Mouse (Mus musculus) left cerebral cortex, postnatal 36 days (tissue): ENCODE data around the gene Synpo2. TPM values are rescaled to one million over a fixed set of nuclear protein-coding genes. Genes with fewer than 3 reads are reported as not detected.
"Not testable (repeated sequence)": the region's sequence is repeated elsewhere in the genome, so short reads cannot be mapped to it uniquely, and the experiment has no call there.

ENCODE experiments used
- DNase-seq, 2 experiments: peaks; one replicate each; pipeline ENCODE4 v3.0.0; 2021 to 2022; ENCODE audit warnings: low spot score in 2 of 2, mixed read lengths in 1 of 2
- intact Hi-C: fragments of 180-260 bp; cut with DNase I; formaldehyde crosslinking; loops from one replicate; pipeline ENCODE4 v1.15.1; 2025
- total RNA-seq, 2 experiments: library from RNA; stranded (reverse); gene quantifications; 2 replicates each; pipeline ENCODE4 v1.2.3; 2021

The Synpo2 gene
- total RNA-seq, 2 experiments from 2014 or later: 2.9 to 3.2 TPM

GRCm38 (mm10) chr3:123142298-123142697 is 93.7 kb downstream of the Synpo2 start:
- no peak for DNase-seq
- intact Hi-C loops: no loop called here

- DNase-seq: no peak
- intact Hi-C loops: no loop called here
These were observed 94.9 kb downstream of the Synpo2 start for GRCm38 (mm10) chr3:123141069-123141468.

- DNase-seq: no peak
- intact Hi-C loops: no loop called here
These were observed 95.8 kb downstream of the Synpo2 start for GRCm38 (mm10) chr3:123140134-123140533.

GRCm38 (mm10) chr3:123139619-123140018 is 96.3 kb downstream of the Synpo2 start:
- no peak for DNase-seq
- intact Hi-C loops: no loop called here

GRCm38 (mm10) chr3:123138274-123139003 is 97.5 kb downstream of the Synpo2 start:
- intact Hi-C loops: no loop called here
- DNase-seq: no peak

GRCm38 (mm10) chr3:123132101-123132500 is 103.8 kb downstream of the Synpo2 start:
- no peak for DNase-seq
- intact Hi-C loops: no loop called here

GRCm38 (mm10) chr3:123131151-123131756 is 104.7 kb downstream of the Synpo2 start:
- no peak for DNase-seq
- intact Hi-C loops: no loop called here

- no peak for DNase-seq
- intact Hi-C loops: no loop called here
These were observed 105.4 kb downstream of the Synpo2 start for GRCm38 (mm10) chr3:123130314-123131150.

GRCm38 (mm10) chr3:123128781-123129180 is 107.2 kb downstream of the Synpo2 start:
- no peak for DNase-seq
- intact Hi-C loops: no loop called here

- DNase-seq: no peak
- intact Hi-C loops: no loop called here
These were observed 107.9 kb downstream of the Synpo2 start for GRCm38 (mm10) chr3:123128091-123128490.

GRCm38 (mm10) chr3:123126741-123127140 is 109.2 kb downstream of the Synpo2 start:
- DNase-seq, intact Hi-C loops: not testable (repeated sequence)

GRCm38 (mm10) chr3:123123817-123124216 is 112.1 kb downstream of the Synpo2 start:
- intact Hi-C loops: no loop called here
- DNase-seq: no peak

GRCm38 (mm10) chr3:123122151-123123030 is 113.6 kb downstream of the Synpo2 start:
- intact Hi-C loops: no loop called here
- DNase-seq: no peak

GRCm38 (mm10) chr3:123116903-123117302 is 119.0 kb downstream of the Synpo2 start:
- intact Hi-C loops: no loop called here
- no peak for DNase-seq

GRCm38 (mm10) chr3:123115770-123116527 is 120.0 kb downstream of the Synpo2 start:
- DNase-seq: no peak
- intact Hi-C loops: no loop called here

- no peak for DNase-seq
- intact Hi-C loops: no loop called here
These were observed 121.8 kb downstream of the Synpo2 start for GRCm38 (mm10) chr3:123114001-123114635.

GRCm38 (mm10) chr3:123112781-123113180 is 123.2 kb downstream of the Synpo2 start:
- intact Hi-C loops: no loop called here
- DNase-seq: no peak

GRCm38 (mm10) chr3:123111071-123111711 is 124.8 kb downstream of the Synpo2 start:
- no peak for DNase-seq
- intact Hi-C loops: no loop called here
